Mouse (Mus musculus): ENCODE results near the gene Zfp768. TPM values are rescaled to one million over a fixed set of nuclear protein-coding genes. Genes with fewer than 3 reads are reported as not detected.

Gene Zfp768
- total RNA-seq, 2 experiments from 2014 or later: 35.9 to 42.9 TPM

DNA sequence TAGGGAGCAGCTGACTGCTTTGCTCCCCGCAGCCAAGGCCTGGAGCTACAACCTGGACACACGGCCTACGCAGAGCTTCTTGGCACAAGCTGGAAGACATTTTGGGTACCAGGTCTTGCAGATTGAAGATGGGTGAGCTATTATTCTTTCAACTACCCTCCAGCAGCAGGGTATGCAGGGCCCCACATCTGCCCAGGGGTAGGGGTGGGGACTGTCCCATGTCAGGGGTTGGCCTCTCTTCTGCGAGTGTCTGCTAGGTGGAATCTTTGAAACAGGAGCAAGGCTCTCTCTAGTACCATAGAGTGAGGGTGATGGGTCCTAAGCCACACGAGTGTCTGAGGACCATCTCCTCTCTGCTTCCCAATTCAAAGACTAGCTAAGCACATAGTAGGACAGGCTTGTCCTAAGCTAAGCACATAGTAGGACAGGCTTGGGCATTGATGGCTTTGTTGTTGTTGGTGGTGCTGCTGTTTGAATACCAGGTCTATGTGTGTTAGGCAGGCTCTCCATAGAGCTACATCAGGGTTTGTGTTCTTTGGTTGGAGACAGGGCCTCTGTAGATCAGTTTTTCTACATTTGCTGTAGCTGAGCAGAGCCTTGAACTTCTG, 47.7 kb downstream of the Zfp768 start:
- DNase-seq: no peak

DNA sequence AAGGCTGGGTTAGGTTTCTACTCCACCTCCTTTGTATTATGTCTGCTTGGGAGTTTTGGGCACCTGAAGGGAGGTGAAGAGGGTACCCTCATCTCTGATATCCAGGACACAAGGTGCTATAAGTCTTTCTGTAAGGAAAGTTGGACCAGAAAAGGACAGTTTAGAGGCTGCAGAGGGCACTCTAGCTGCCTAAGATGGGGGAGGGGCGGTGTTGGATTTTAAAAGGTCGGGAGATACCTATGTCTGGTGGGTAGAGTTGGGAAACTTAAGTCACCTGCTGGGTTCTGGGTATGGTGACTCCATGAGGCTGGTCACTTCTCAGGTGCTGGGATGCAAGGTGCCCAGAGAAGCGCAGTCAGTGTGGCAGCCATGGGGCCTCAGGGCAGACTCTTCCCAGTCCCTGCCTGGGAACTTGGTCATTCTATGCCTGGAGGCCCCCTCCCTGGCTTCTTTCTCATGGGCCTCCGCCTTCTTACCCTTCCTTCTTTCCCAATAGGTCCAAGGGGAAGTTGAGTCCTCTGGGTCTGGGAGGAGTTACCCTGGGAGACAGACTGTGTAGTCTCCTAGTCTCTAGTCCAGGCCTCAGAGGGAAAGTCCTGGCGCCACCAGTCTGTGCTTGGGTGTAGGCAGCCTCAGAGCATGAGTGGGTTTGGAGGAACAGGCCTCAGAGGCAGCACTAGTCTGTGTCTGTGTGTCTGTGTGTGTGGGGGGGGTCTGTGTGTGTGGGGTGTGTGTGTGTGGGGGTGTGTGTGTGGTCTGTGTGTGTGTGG, 48.4 kb downstream of the Zfp768 start:
- no peak for DNase-seq

DNA sequence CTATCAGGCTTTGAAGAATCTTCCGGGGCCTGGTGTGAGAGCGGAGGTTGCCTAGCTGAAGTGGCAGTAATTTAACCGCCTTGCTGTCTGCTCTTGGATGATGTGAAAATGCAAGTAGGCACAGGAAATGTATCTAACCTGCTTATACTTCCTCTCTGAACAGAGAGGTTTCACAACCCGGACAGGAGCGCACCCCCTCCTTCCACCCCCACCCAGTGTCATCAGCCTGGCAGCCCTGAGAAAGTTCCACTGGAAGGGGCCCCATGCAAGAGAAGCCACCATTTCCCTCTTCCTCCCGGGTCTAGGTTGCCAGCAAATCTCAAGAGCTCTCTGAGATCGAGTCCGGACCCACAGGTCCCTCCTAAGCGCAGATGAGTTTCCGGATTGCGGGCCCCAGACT, 49.3 kb downstream of the Zfp768 start, which contains the start of gene Itgal:
Gene Itgal, plus strand, starts transcription at position 163 of the 400 bp plus-strand sequence.
- no peak for DNase-seq

Other genes with a start within 250 kb of the Zfp768 start
- gene Qprt, start 223.4 kb downstream of the Zfp768 start, total RNA-seq (2021): under 1 TPM in 1 of 2 experiments, not detected in 1; 0.49 TPM
- gene Spn, start 207.8 kb downstream of the Zfp768 start, total RNA-seq (2021): 1 to 10 TPM in 1 of 2 experiments, under 1 TPM in 1; 0.55 to 2.6 TPM
- 10 to 100 TPM; 35.1 to 36.9 TPM for gene Cd2bp2, start 149.5 kb downstream of the Zfp768 start, total RNA-seq (2021)
- gene Tbc1d10b, start 137.1 kb downstream of the Zfp768 start, total RNA-seq (2021): 10 to 100 TPM; 20.8 to 21.6 TPM
- 1 to 10 TPM; 1.1 to 3.7 TPM for gene Mylpf, start 136.7 kb downstream of the Zfp768 start, total RNA-seq (2021)
- 1 to 10 TPM; 6.4 to 6.7 TPM for gene Zfp553, start 112.5 kb downstream of the Zfp768 start, total RNA-seq (2021)
- 1 to 10 TPM; 3.0 to 7.7 TPM for gene Sept1, start 112.5 kb downstream of the Zfp768 start, total RNA-seq (2021)
- gene Zfp771, start 101.3 kb downstream of the Zfp768 start, total RNA-seq (2021): 10 to 100 TPM; 18.3 to 19.3 TPM
- 10 to 100 TPM; 40.3 to 42.0 TPM for gene Dctpp1, start 84.9 kb downstream of the Zfp768 start, total RNA-seq (2021)
- gene Sephs2, start 71.5 kb downstream of the Zfp768 start, total RNA-seq (2021): 10 to 100 TPM; 29.5 to 31.7 TPM
- 1 to 10 TPM; 1.9 to 4.1 TPM for gene Itgal, start 49.3 kb downstream of the Zfp768 start, total RNA-seq (2021)
- gene Zfp747, start 30.5 kb upstream of the Zfp768 start, total RNA-seq (2021): 1 to 10 TPM; 3.4 to 5.1 TPM
- gene 9130019O22Rik, start 41.6 kb upstream of the Zfp768 start, total RNA-seq (2021): 1 to 10 TPM; 1.6 to 1.7 TPM
- 1 to 10 TPM; 3.4 to 3.7 TPM for gene E430018J23Rik, start 48.0 kb upstream of the Zfp768 start, total RNA-seq (2021)
- gene Zfp764, start 61.2 kb upstream of the Zfp768 start, total RNA-seq (2021): 1 to 10 TPM; 2.4 to 3.3 TPM
- gene Zfp688, start 76.5 kb upstream of the Zfp768 start, total RNA-seq (2021): 1 to 10 TPM; 1.7 to 2.4 TPM
- 1 to 10 TPM; 1.3 TPM for gene Zfp689, start 103.6 kb upstream of the Zfp768 start, total RNA-seq (2021)
- gene Prr14, start 114.0 kb upstream of the Zfp768 start, total RNA-seq (2021): 10 to 100 TPM; 21.1 to 22.2 TPM
- gene Fbrs, start 133.6 kb upstream of the Zfp768 start, total RNA-seq (2021): 10 to 100 TPM; 24.2 to 31.1 TPM
- gene Srcap, start 166.4 kb upstream of the Zfp768 start, total RNA-seq (2021): 10 to 100 TPM; 47.1 to 56.4 TPM
- 10 to 100 TPM in 1 of 2 experiments, 1 to 10 TPM in 1; 9.7 to 11.4 TPM for gene Gm42715, start 174.0 kb upstream of the Zfp768 start, total RNA-seq (2021)
- gene Tmem265, start 215.8 kb upstream of the Zfp768 start, total RNA-seq (2021): not detected
- gene Phkg2, start 227.8 kb upstream of the Zfp768 start, total RNA-seq (2021): 10 to 100 TPM; 14.9 to 16.4 TPM
- gene Ccdc189, start 243.0 kb upstream of the Zfp768 start, total RNA-seq (2021): 10 to 100 TPM; 12.6 to 15.4 TPM
- gene Rnf40, start 243.2 kb upstream of the Zfp768 start, total RNA-seq (2021): 10 to 100 TPM; 41.0 to 42.8 TPM